Mouse (Mus musculus) G1E (cell line): ENCODE measurements around the gene Rbm18.

Experiments
- CTCF ChIP-seq: IDR thresholded peaks from 2 replicates; pipeline ENCODE4 v1.5.1; 2012; ENCODE audit warnings: low read depth, low read length, inconsistent platforms, mixed read lengths
- GATA1 ChIP-seq: IDR thresholded peaks from 2 replicates; pipeline ENCODE4 v1.6.1; 2012; ENCODE audit warnings: borderline replicate concordance, low read length, inconsistent platforms, mixed read lengths
- POLR2AphosphoS5 ChIP-seq: IDR thresholded peaks from 2 replicates; pipeline ENCODE4 v1.6.1; 2012; ENCODE audit warnings: low read depth, low read length, inconsistent platforms; ENCODE audit not compliant: insufficient replicate concordance
- TAL1 ChIP-seq: conservative IDR thresholded peaks from 2 replicates; pipeline ENCODE4 v1.6.1; 2012; ENCODE audit warnings: low read depth, low read length, inconsistent platforms, mixed read lengths

- TF ChIP-seq CTCF: no peak
- no peak for TF ChIP-seq GATA1
- no peak for TF ChIP-seq TAL1
- no peak for TF ChIP-seq POLR2AphosphoS5
These were observed 686 bp downstream of the Rbm18 start for GRCm38 (mm10) chr2:36135887-36136286.
